Mouse (Mus musculus) stomach, postnatal 0 days (tissue): ENCODE measurements around the gene Rnasek.

Source experiments
- CTCF ChIP-seq: IDR thresholded peaks from 2 replicates; pipeline ENCODE4 v1.5.1; 2016; ENCODE audit warnings: antibody characterized with exemption, low read depth, mild to moderate bottlenecking, moderate library complexity
- EP300 ChIP-seq: optimal IDR thresholded peaks from 2 replicates; pipeline ENCODE3; 2016; ENCODE audit warnings: antibody characterized with exemption

DNA sequence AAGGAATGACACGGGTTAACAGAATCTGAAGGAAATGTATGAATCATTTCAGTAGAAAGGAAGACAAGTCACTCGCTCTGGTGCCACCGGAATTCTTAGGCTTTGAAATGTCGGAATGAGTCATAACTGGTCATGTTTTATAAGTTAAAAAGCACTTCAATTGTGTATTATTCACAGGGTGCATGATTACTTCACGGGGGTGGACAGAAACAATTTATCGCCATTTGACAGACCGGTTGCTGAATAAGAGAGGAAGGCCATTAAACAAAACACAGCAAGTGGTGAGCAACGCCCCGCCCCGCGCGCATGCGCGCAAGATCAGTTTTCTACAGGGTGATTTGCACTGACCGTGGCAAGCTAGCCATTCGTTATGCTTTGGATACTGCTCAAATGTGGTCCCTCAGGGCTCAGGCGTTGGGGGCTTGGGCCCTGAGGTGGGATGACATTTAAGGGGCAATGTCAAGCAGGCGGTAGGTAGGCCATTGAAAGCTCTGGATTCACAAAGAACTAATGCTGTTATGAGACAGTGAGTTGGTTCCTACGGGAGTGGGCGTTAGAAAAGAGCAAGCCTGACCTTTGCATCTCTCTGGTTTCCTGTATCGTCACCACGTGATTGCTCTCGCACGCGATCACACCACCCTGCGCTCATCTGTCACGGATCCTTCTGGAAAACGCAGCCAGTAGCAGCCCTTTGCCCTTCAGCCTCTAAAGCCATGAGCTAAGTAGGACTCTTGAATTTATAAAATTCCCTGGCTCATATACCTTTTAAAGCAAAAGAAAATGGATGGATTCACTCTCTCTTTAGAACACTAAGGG lies 50.1 kb downstream of the Rnasek start:
- TF ChIP-seq CTCF: no peak
- TF ChIP-seq EP300: no peak
